Mouse (Mus musculus): ENCODE measurements around the gene Ap4s1. TPM values are rescaled to one million over a fixed set of nuclear protein-coding genes. Genes with fewer than 3 reads are reported as not detected.
"Not testable (repeated sequence)": the region's sequence is repeated elsewhere in the genome, so short reads cannot be mapped to it uniquely, and the experiment has no call there.

The Ap4s1 gene
- polyA plus RNA-seq, 1 experiment from 2014 or later: 27.3 TPM

GRCm38 (mm10) chr12:51688546-51688945 lies 2.3 kb upstream of the Ap4s1 start:
- H3K27me3 ChIP-seq: no peaks in the 10 kb centered on the region
- H3K4me3 ChIP-seq (replicated peaks): no peak overlapping the region
- ATAC-seq (ENCODE audit: insufficient number of reproducible peaks, low FRiP score, low TSS enrichment, low read depth): no peak
- H3K9me3 ChIP-seq (replicated peaks): no peaks in the 10 kb centered on the region
- no peak overlapping the region for H3K9ac ChIP-seq
- no peak overlapping the region for H3K4me2 ChIP-seq (replicated peaks)
- no peak overlapping the region for H3K27ac ChIP-seq (replicated peaks)
- H3K36me3 ChIP-seq: no peaks in the 10 kb centered on the region
- WGBS: 89% methylated on average over 2 of the region's 2 CpGs
- peaks cover 6% of the 10 kb centered on the region for H3K4me1 ChIP-seq

GRCm38 (mm10) chr12:51691845-51692632 lies 1.2 kb downstream of the Ap4s1 start, which contains the start of gene Strn3:
Gene Strn3 (minus strand): TSS chr12:51691897.
- ATAC-seq (ENCODE audit: insufficient number of reproducible peaks, low FRiP score, low TSS enrichment, low read depth): peak; percentile 98
- Histone ChIP-seq H3K27me3 (no peaks in the 10 kb centered on the region), H3K4me3 (replicated peaks) (peak within 1 kb of the TSS; percentile 78), H3K36me3 (no peaks in the 10 kb centered on the region), H3K4me2 (replicated peaks) (peak within 1 kb of the TSS; percentile 61), H3K27ac (replicated peaks) (peak within 1 kb of the TSS; percentile 100), H3K4me1 (peaks cover 6% of the 10 kb centered on the region), H3K9me3 (replicated peaks) (no peaks in the 10 kb centered on the region), H3K9ac (peak within 1 kb of the TSS; percentile 99)
- WGBS: under 1% methylated on average over 55 of the region's 56 CpGs

- not testable (repeated sequence) for H3K4me3 ChIP-seq (replicated peaks); H3K4me1 ChIP-seq; ATAC-seq (ENCODE audit: insufficient number of reproducible peaks, low FRiP score, low TSS enrichment, low read depth); H3K36me3 ChIP-seq; H3K9me3 ChIP-seq (replicated peaks); H3K9ac ChIP-seq; H3K27me3 ChIP-seq
- WGBS: 71% methylated on average over 10 of the region's 10 CpGs
- peak overlapping the region; percentile 53 for H3K4me2 ChIP-seq (replicated peaks)
- 0 out of 2 replicates have a peak overlapping the region, but pooled peaks have one; percentile 11 for H3K27ac ChIP-seq (replicated peaks)
These were observed 2.0 kb downstream of the Ap4s1 start for GRCm38 (mm10) chr12:51692870-51693269.

GRCm38 (mm10) chr12:51693419-51693818 lies 2.6 kb downstream of the Ap4s1 start:
- no peaks in the 10 kb centered on the region for H3K36me3 ChIP-seq
- H3K9me3 ChIP-seq (replicated peaks): no peaks in the 10 kb centered on the region
- peaks cover 6% of the 10 kb centered on the region for H3K4me1 ChIP-seq
- no peak overlapping the region for H3K4me2 ChIP-seq (replicated peaks)
- 70% methylated on average over 3 of the region's 3 CpGs for WGBS
- no peaks in the 10 kb centered on the region for H3K27me3 ChIP-seq
- no peak overlapping the region for H3K4me3 ChIP-seq (replicated peaks)
- no peak overlapping the region for H3K27ac ChIP-seq (replicated peaks)
- ATAC-seq (ENCODE audit: insufficient number of reproducible peaks, low FRiP score, low TSS enrichment, low read depth): no peak
- no peak overlapping the region for H3K9ac ChIP-seq

- no peaks in the 10 kb centered on the region for H3K27me3 ChIP-seq
- no peak overlapping the region for H3K4me2 ChIP-seq (replicated peaks)
- no peak for ATAC-seq (ENCODE audit: insufficient number of reproducible peaks, low FRiP score, low TSS enrichment, low read depth)
- H3K9ac ChIP-seq: no peak overlapping the region
- no peak overlapping the region for H3K4me3 ChIP-seq (replicated peaks)
- H3K4me1 ChIP-seq: peaks cover 6% of the 10 kb centered on the region
- H3K27ac ChIP-seq (replicated peaks): no peak overlapping the region
- H3K9me3 ChIP-seq (replicated peaks): no peaks in the 10 kb centered on the region
- no peaks in the 10 kb centered on the region for H3K36me3 ChIP-seq
These were observed 3.3 kb downstream of the Ap4s1 start for GRCm38 (mm10) chr12:51694096-51694495.

GRCm38 (mm10) chr12:51694966-51695365 lies 4.1 kb downstream of the Ap4s1 start:
- no peak overlapping the region for H3K27ac ChIP-seq (replicated peaks)
- no peaks in the 10 kb centered on the region for H3K36me3 ChIP-seq
- 70% methylated on average over 1 of the region's 1 CpGs for WGBS
- peaks cover 3% of the 10 kb centered on the region for H3K4me1 ChIP-seq
- H3K9ac ChIP-seq: no peak overlapping the region
- ATAC-seq (ENCODE audit: insufficient number of reproducible peaks, low FRiP score, low TSS enrichment, low read depth): no peak
- no peaks in the 10 kb centered on the region for H3K27me3 ChIP-seq
- H3K9me3 ChIP-seq (replicated peaks): no peaks in the 10 kb centered on the region
- no peak overlapping the region for H3K4me2 ChIP-seq (replicated peaks)
- H3K4me3 ChIP-seq (replicated peaks): no peak overlapping the region

- Histone ChIP-seq H3K36me3 (no peaks in the 10 kb centered on the region), H3K4me3 (replicated peaks) (no peak overlapping the region), H3K27me3 (no peaks in the 10 kb centered on the region), H3K4me1 (peaks cover 3% of the 10 kb centered on the region), H3K9me3 (replicated peaks) (no peaks in the 10 kb centered on the region), H3K27ac (replicated peaks) (no peak overlapping the region), H3K4me2 (replicated peaks) (no peak overlapping the region), H3K9ac (no peak overlapping the region)
- ATAC-seq (ENCODE audit: insufficient number of reproducible peaks, low FRiP score, low TSS enrichment, low read depth): no peak
- 81% methylated on average over 2 of the region's 2 CpGs for WGBS
These were observed 5.3 kb downstream of the Ap4s1 start for GRCm38 (mm10) chr12:51696157-51696556.

GRCm38 (mm10) chr12:51699623-51700393 lies 9.0 kb downstream of the Ap4s1 start:
- peak; percentile 23; the same call in 1 of the 2 replicates for ATAC-seq (ENCODE audit: insufficient number of reproducible peaks, low FRiP score, low TSS enrichment, low read depth)

GRCm38 (mm10) chr12:51701723-51702122 lies 10.9 kb downstream of the Ap4s1 start:
- Histone ChIP-seq H3K4me1 (no peaks in the 10 kb centered on the region; the same call in 1 of the 2 replicates), H3K9ac (no peak overlapping the region), H3K9me3 (replicated peaks) (no peaks in the 10 kb centered on the region), H3K4me2 (replicated peaks) (no peak overlapping the region), H3K4me3 (replicated peaks) (no peak overlapping the region), H3K36me3 (no peaks in the 10 kb centered on the region), H3K27me3 (no peaks in the 10 kb centered on the region), H3K27ac (replicated peaks) (no peak overlapping the region)
- ATAC-seq (ENCODE audit: insufficient number of reproducible peaks, low FRiP score, low TSS enrichment, low read depth): no peak

More at GRCm38 (mm10) chr12:51699623-51700393, 9.0 kb downstream of the Ap4s1 start:
- H3K9me3 ChIP-seq (replicated peaks): no peaks in the 10 kb centered on the region
- no peak overlapping the region for H3K4me3 ChIP-seq (replicated peaks)
- H3K9ac ChIP-seq: no peak overlapping the region
- no peaks in the 10 kb centered on the region for H3K27me3 ChIP-seq
- no peak overlapping the region for H3K4me2 ChIP-seq (replicated peaks)
- no peaks in the 10 kb centered on the region for H3K36me3 ChIP-seq
- whole genome bisulfite sequencing: 47% methylated on average over 8 of the region's 8 CpGs
- no peaks in the 10 kb centered on the region; the same call in 1 of the 2 replicates for H3K4me1 ChIP-seq
- no peak overlapping the region for H3K27ac ChIP-seq (replicated peaks)

- H3K9ac ChIP-seq: no peak overlapping the region
- H3K4me3 ChIP-seq (replicated peaks): no peak overlapping the region
- no peaks in the 10 kb centered on the region for H3K9me3 ChIP-seq (replicated peaks)
- 33% methylated on average over 1 of the region's 1 CpGs for WGBS
- H3K4me2 ChIP-seq (replicated peaks): no peak overlapping the region
- no peaks in the 10 kb centered on the region for H3K36me3 ChIP-seq
- H3K4me1 ChIP-seq: peaks cover under 1% of the 10 kb centered on the region
- H3K27me3 ChIP-seq: no peaks in the 10 kb centered on the region
- H3K27ac ChIP-seq (replicated peaks): no peak overlapping the region
- ATAC-seq (ENCODE audit: insufficient number of reproducible peaks, low FRiP score, low TSS enrichment, low read depth): peak; percentile 74; the same call in 1 of the 2 replicates
These were observed 13.0 kb downstream of the Ap4s1 start for GRCm38 (mm10) chr12:51703859-51704258.

- Histone ChIP-seq H3K36me3 (no peaks in the 10 kb centered on the region), H3K9ac (no peak overlapping the region), H3K4me2 (replicated peaks) (no peak overlapping the region), H3K4me1 (peaks cover 4% of the 10 kb centered on the region), H3K4me3 (replicated peaks) (no peak overlapping the region), H3K9me3 (replicated peaks) (no peaks in the 10 kb centered on the region), H3K27me3 (no peaks in the 10 kb centered on the region), H3K27ac (replicated peaks) (no peak overlapping the region)
- ATAC-seq (ENCODE audit: insufficient number of reproducible peaks, low FRiP score, low TSS enrichment, low read depth): no peak
- 74% methylated on average over 7 of the region's 7 CpGs for WGBS
These were observed 13.7 kb downstream of the Ap4s1 start for GRCm38 (mm10) chr12:51704572-51704971.
